Mouse (Mus musculus) cerebellum, adult 2 months (tissue): ENCODE measurements around the gene Zbtb48.

ENCODE experiments used
- CTCF ChIP-seq: fragments of 200-500 bp; IDR thresholded peaks from 2 replicates; pipeline ENCODE4 v1.5.1; 2011; ENCODE audit warnings: low read depth, mild to moderate bottlenecking, control low read depth, low read length, moderate library complexity, borderline replicate concordance; ENCODE audit not compliant: insufficient read depth
- POLR2A ChIP-seq: fragments of 200-500 bp; IDR thresholded peaks from 2 replicates; pipeline ENCODE4 v1.6.1; 2011; ENCODE audit warnings: low read length, control low read depth, borderline replicate concordance; ENCODE audit not compliant: insufficient read depth

GRCm38 (mm10) chr4:152043171-152043570, 15.7 kb upstream of the Zbtb48 start:
- TF ChIP-seq CTCF (no peak), POLR2A (no peak)
